Mouse (Mus musculus): ENCODE measurements around the gene Hps1.
A peak's percentile ranks its signal among the peaks of the same experiment; 100 is the strongest.
"Not testable (repeated sequence)": the region's sequence is repeated elsewhere in the genome, so short reads cannot be mapped to it uniquely, and the experiment has no call there.

Gene Hps1

DNA sequence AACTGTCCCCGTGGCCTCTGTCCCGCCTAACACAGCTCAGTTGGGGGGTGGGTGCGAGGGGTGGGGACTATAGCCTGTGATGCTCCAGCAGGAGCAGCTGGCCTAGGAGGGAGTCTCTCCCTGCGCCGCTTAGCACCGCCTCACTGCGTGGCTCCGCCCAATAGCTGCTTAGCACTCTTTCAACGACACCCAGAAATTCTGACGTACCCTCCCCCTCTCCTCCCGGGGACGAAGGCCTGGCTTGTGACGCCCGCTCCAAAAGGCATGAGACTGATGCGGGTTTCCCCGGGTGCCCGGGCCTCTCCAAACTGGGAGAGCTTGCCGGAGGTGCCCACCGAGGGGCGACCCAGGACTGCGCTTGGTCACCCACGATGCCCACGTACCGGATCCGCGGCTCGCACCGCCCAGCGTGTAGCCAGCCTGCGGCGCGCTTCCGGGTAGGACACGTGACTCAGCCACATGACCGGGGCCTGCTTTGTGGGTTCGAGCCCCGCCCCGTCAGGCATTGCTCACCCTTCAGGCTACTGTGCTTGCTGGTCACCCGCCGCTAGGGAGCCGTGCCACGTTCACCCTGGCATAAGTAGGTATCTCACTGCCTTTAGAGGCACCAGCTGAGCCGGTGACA lies at the start of gene Hps1:
Gene Hps1 (minus strand): TSS at position 448 of the 625 bp plus-strand sequence.
- peak; percentile 89 for DNase-seq (ENCODE audit: low spot score)

DNA sequence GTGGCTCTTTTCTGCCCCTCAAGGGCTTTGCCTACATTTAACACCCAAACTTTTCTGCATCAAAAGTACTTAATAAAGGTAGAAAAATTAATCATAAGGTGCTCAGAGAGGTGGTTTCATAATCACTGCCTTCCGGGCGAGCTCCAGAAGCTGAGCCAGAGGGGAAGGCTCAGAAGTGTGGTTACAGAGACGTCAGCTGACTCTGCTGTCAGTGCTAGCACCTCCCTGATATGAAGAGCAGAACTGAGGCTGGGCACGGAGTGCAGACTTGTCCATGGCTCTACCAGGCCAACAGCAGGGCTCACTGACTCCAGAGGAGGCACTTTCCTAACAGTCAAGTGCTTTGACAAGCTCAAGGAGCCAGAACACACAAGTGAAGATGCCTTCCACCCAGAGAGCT lies 49.4 kb upstream of the Hps1 start:
- DNase-seq (ENCODE audit: low spot score) = no peak

DNA sequence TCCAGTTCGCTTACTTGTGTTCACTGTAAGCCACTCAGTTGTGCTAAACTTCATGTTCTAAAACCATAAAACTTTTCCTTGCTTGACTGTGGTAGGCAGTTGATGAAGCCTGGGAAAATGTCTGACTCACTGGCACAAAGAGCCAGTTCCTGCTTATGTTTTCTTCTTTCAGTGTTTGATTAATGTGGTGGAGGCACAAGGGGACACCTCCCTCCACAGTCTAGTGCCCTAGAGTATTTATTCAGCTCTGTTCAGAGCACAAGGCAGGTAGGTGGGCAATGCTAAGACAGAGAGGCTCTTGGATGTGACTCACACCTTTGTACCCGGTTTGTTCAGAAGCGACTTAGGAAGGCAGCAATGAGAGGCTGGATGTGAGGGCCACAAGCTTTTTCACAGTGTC lies 48.1 kb upstream of the Hps1 start:
- no peak for DNase-seq (ENCODE audit: low spot score)

DNA sequence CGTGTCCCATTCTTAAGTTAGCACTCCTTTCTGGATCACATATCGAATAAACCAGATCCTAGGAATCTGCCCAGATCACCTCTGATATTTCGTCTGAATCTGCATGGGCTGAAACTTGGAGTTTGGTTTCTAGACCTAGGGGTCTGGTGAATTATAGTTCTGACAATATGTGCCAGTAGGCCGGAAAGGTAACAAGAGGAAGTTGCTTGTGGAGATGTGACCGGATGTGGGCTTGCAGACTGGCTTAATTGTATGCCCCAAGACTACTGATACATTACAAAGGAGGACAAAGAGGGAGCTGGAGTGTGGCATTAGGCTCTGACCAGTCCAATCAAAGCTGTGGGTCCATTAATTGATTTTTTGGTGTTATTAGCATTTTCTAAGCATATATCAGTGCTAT lies 40.3 kb upstream of the Hps1 start:
- no peak for DNase-seq (ENCODE audit: low spot score)

DNA sequence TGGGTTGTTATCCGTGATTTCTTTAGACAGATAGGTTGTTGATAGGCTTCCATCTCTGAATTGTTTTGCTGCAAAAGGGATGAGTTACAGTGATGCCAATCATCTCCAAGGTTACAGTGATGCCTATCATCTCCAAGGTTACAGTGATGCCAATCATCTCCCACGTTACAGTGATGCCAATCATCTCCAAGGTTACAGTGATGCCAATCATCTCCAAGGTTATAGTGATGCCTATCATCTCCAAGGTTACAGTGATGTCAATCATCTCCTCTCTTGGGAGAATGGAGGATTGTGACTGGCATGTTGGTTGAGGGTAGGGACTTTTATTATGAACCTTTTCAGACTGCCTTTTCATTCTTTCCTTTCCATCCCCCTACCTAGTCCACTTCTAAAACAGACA lies 38.0 kb upstream of the Hps1 start:
- no peak for DNase-seq (ENCODE audit: low spot score)

DNA sequence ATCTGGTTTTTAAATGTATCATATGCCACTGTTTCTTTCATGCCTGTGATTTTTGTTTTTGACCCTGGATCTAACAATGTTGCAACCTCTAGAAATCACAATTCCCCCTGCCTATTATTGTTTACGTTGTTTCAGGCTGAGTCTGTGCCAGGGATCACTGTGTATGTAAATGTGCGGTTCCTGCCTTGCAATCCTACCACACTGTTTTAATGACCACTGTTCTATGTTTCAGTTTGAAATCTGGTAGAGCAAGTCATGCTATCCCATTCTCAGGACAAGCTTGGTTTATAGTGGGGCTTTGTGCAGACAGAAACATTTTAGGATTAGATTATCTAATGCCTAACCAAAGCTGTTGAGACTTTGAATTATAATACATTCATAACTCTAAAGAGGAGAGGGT lies 36.5 kb upstream of the Hps1 start:
- no peak for DNase-seq (ENCODE audit: low spot score)

DNA sequence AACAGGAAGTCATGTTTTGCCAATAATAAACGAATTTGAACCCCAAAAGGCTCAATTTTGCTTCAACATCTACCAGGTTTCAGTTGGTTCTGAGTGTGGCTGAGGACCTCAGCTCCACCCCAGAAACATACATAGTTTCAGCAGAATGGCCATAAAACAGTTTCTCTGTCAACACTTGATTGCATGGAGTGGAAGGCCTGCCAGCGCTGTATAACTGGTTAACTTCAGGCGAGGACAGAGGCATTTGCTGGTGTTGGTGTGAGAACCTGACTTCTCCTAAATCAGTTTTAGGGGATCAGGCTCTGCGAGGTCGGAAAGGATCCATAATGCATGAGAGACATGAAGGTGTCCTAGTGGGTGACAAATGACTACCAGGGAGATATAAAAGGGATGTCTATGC lies 30.4 kb upstream of the Hps1 start:
- DNase-seq (ENCODE audit: low spot score) = no peak

DNA sequence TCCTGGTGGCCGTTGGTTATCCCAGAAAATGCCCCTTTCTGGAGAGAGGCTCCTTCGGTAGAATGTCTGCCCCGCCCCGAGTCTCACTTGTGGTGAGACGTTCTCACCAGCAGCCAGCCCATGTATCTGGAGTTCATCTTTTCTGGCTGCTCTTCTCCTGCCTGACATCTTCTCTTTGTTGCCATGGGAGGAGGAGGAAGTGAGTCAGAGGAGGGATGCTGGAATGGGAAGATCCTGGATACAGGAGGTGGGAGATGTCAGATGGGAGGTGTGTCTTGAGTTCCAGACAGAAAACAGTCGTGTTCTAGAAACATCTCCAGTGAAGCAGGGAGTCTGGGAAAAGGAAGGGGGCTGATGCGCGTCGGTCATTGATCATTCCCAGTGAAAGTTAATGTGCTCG lies 29.7 kb upstream of the Hps1 start:
- DNase-seq (ENCODE audit: low spot score) = no peak

DNA sequence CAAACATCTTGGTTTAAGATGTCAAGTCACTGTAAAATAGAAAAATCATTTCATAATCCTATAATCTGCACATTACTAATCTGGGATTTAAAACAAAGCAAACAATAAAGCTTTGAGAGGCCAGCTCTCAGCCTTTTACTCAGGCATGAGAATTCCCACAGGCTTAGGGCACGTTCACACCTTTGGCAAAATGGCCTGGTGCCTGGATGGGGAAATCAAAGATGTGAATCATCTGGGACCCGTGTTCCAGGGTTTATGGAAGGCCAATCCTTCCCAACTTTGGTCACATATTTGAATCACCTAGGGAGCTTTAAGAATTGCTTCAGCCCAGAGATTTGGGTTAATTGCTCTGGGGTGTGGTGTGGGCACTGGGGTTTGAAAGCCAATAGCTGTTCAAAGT lies 18.1 kb upstream of the Hps1 start:
- peak; percentile 27 for DNase-seq (ENCODE audit: low spot score)

DNA sequence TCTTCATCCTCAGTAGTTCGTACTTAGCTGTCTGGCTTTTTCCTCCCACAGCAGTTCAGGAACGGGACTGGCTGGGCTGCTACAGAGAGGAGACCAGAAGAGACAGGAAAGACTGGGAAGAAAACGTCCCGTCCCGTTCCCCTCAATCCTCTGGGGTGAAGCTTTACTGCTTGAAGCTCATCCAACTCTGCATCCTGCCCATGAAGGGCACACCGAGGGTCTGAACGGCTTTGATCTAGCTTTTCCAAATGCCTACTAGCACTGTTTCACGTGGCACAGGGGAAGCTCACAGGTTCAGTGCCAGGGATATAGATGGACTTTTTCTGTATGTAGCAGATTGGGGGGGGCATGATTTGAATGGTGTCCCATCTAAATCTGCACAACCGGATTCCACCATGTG lies 16.0 kb upstream of the Hps1 start:
- peak; percentile 40 for DNase-seq (ENCODE audit: low spot score)

DNA sequence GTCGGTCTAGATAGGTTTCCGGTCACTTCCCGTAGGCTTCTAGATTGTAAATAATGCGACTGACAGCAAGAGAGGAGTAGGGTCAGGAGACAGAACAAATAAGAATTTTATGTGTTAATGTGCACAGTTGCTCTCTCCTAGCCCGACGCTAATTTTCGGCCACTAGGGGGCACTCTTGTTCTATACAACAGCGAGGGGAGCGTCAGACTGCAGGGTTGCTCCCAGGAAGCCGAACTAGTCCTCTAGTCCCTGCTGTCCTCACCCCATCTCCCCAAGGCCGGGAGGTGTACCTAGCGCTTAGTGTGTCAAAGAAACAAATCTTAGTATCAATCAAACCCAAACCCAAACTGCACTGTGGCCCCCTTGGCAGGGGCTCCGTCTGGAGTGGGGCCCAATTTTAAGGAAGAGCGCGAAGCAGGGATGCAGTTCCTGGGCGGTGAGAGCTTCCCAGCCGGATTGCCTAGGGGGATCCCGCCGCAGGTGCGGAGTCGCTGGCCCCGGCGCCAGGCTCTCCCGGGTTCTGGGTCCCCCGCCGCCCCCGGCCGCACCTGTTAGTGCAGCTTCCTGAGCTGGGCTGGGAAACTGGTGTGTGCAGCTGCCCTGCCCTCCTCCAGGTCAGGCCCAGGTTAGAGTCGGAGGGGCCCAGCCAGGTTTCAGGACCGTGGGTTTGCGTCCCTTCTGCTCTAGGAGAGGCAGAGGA lies 15.3 kb upstream of the Hps1 start:
- DNase-seq (ENCODE audit: low spot score) = peak; percentile 95

DNA sequence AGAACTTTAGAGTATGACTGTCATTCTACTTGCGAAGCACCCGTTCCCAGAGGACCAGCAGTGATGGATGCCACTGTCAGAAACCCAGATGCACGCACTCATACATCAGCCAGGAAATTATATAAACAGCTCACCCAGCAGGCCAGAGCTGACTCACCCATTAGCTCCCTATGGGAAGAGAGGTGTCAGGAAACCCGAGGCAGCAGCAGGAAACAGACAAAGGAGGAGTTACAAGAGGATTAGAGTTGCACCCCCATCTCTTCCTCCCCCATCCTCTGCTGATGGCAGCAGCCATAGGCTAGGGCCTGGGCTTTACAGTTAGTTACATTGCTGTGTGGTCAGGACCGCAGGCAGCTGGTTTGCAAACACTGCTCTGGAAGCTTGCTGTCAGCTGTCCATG lies 8.5 kb upstream of the Hps1 start:
- no peak for DNase-seq (ENCODE audit: low spot score)

DNA sequence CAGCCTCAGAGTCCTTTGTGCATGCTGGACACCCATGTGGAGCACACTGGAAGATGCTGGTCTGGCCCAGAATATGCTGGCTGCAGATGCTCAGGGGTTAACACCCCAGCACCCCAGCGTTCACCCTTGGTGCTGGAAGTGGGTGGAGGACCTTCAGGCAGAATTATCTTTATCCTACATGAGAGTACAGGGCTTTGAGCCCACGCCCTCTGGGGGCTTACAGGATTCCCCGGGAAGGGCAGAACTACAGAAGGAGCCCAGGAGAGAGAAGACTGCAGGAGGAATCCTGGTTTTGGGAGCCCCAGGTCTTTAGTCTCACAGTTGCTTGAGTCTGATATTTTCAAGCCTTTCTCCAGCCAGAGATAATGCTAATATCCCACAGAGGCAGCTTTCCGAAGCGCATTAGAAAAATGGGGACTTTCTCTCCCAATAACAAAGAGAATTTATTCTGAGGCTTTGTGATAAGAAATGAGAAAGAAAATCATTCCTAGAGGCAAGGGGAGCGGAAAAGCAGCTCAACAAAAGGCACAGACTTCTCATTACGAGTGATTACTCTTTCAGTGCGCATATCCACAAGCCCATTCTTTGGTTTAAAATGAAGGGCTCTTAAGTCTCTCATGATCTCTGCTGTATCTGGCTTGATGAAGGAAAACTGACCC lies 5.9 kb upstream of the Hps1 start:
- DNase-seq (ENCODE audit: low spot score) = no peak

DNA sequence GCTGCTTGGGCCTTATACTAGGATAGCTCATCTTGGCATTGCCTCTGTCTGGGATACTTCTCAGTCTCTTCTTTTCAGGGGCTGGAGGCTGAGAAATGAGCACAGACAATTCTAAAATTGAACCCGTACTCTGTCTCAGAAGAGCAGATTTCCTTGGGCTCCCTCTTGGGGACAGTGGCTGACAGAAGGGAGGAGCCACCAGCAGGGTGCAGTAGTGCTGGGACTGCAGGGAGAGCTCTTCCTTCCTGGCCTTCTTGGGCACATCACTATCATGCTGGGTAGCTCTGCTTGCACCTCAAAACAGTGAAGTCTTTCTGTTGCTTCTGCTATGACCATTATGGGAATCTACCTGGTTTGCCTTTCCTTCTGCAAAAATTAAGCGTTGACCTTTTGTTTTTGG lies 5.4 kb upstream of the Hps1 start:
- no peak for DNase-seq (ENCODE audit: low spot score)

DNA sequence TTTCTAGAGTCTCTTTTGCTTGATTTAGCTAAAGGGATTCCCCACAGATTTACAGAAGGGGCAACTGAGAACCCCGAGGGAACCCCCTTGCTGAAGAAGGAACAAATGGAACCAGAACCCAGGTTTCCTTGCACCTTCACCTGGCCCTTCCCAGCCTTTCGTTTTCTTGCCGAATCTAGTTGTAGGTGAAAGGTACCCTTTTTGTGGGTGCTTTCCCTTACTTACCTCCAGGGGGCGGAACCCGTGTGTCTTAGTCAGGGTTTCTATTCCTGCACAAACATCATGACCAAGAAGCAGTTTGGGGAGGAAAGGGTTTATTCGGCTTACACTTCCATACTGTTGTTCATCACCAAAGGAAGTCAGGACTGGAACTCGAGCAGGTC lies 369 bp upstream of the Hps1 start:
- DNase-seq (ENCODE audit: low spot score) = not testable (repeated sequence)

DNA sequence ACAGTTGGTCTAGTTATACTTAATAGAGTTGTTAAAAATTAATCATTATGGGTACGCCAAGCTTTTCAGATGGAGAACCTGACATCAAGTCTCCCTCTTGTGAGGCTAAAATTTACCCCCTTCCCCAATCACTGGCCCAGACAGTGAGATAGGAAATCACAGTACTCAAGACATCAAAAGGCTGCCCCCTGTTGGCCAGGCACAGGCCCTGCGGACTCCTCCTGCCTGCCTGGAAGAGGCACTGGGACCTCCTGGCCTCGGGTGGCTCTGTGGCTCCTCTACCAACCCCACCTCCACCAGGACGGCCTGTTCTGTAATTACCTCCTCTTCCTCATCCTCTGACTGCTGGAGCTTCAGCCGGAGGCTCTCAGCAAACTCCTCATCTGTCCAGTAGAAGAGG lies 2.0 kb downstream of the Hps1 start:
- DNase-seq (ENCODE audit: low spot score) = peak; percentile 72

DNA sequence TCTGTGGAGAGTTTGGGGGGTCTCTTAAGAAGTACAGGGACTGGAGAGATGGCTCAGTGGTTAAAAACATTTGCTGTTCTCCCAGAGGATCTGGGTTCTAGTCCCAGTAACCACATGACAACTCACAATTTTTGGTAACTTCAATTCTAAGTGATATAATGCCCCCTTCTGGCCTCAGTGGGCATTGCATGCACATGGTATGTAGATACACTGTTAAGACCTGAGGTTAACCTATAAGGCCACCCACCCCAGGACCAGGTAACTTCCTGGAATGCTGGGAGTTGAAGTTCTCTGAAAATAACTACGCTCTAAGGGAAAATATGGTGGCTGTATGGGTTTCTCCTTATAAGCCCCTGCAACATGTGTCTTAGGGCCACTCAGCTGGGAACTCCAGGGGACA lies 3.0 kb downstream of the Hps1 start:
- DNase-seq (ENCODE audit: low spot score) = peak; percentile 58

DNA sequence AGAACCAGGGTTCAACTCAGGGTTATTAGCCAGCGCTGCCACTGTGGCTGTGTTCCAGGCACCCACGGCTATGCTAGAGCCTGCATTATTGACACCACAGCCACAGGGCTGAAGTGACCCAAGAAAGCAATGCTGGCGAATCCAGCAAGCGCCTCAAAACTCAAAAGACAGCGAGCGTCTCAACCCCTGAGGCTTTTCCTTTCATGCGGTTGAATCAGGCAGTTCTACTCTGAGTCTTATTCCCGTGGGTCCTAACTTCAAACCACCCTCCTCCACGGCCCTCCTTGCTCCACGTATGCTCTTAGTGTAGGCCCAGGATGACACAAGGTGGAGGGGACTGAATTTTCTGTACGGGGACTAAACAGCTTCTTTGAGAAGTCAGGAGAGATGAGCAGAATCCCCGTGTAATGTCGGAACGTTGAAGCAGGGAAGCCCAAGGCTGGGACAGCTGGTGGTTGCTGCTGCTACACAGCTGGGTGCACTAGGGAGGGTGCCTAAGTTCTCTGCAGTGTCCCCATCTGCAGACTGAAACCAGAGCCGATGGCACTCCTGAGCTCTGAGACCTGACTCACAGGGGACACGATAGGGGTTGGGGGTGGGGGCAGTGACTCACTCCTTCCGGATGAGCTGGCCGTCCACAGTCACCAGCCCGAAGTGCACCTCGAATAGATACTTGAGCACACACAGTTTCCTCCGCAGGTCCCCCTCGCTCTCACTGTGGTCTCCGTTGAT lies 9.5 kb downstream of the Hps1 start:
- no peak for DNase-seq (ENCODE audit: low spot score)

DNA sequence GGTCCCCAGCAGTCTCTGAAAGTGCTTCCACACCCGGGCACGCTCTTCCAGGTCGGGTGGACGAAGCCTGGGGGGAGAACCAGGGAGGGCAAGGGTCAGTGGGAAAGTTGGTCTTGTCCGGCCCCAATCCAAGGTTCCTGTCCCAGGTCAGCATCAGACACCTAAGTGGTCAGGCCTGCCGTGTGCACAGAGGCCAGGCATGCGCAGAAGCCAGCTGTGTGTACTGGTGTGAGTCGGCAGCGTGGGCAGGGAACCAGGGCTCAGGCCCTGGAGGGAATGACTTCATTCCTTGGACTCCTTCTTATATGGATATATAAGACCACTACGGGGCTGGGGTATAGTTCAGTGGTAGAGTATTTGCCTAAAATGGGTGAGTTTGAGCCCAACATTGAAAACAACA lies 10.1 kb downstream of the Hps1 start:
- DNase-seq (ENCODE audit: low spot score) = no peak

DNA sequence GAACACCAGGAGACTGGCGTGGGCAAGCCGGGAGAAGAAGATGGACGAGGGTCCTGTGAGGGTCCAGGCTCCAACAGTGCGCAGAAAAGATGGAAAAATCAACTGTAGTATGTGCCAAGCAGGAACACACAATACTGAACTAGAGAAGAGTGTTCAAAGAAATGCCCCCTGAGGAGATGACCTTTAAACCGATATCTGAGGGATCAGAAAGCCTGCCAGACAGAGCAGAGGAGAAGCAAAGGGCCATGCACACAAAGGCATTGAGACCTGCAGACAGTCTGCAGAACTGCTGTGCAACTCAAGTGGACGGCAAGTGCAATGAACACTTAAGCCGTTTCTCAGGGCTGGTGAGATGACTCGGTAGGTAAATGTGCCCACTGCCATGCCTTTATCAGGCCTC lies 12.4 kb downstream of the Hps1 start:
- no peak for DNase-seq (ENCODE audit: low spot score)

DNA sequence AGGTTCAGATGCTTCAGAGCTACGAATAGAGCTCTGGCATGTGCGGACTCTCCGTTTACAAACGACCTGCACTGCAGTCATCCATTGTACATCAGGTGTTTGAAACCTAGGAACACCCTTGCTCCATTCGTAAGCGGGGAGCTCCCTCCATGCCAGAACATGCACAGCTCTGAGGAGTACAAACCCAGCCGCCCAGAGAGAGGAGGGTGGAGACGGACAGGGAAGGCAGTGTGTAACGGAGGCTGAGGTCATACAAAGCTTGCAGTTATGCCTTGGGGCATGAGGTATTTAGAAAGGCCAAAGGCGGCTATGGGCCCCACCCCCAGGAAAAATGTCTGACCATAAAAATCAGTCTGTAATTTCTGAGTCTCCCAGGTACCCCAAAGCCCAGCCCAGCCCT lies 15.4 kb downstream of the Hps1 start:
- no peak for DNase-seq (ENCODE audit: low spot score)

DNA sequence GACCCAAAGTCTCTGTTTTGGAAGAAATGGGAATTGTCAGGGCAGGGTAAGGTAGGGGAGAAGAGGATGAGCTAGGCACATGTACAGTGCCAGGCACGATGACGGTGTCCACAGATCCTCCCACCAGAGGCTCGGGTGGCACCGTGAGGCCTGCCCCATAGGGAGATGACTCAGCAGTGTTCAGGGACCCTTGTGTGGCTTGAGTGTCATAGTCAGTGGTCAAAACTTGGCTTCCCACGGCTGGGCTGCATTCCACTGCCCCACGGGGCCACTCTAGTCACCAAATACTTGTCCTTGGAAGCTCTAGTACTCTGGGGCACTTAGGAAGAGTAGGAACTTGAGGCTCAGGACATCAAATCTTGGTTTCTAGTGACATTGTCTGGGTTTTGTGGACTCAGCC lies 23.1 kb downstream of the Hps1 start:
- no peak for DNase-seq (ENCODE audit: low spot score)

Data from testis, postnatal 10 days (tissue).